Mouse (Mus musculus): ENCODE measurements around the gene Cobll1.

DNA sequence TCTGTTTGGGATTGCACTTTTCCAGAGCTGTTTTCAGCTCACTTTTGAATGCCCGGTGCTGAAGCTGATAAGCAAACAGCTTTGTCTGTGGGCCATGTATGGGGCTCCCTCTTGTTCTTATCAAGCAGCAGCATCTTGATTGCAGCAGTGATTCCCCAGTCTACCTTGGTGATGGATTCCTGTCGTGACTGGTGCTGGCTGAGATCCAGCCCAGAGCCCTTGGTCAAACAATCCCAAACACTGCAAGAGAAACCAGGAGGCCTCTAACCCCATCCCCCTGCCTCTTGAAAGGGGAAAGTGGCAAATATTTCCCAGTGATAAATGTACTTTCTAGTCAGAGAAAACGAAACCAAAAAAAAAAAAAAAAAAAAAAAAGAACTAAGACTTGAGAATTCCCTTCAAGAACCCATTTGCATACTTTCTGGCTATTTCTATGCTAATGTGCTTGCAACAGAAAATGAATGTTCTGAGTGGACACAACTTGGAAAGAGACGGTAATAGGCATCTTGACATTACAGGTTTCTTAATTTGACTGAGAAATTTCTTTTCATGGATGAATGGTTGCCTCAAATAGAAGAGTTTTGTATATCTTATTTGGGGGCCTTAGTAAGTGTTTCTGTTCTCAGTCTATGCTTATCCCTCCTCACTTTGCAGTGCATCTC is 40.0 kb upstream of the Cobll1 start:
- TF ChIP-seq CTCF (IDR thresholded peaks at IDR 0.05; ENCODE audit: borderline replicate concordance, insufficient read depth, low read depth, low read length) (no peak), POLR2A (IDR thresholded peaks at IDR 0.05; ENCODE audit: borderline replicate concordance, insufficient read depth, low read length) (no peak)
